Mouse (Mus musculus) CH12.LX (cell line): Measurements from ENCODE around the gene Otos.

Experiments
- CTCF ChIP-seq, 2 experiments: IDR thresholded peaks in 1 of 2; conservative IDR thresholded peaks in 1 of 2; 2 replicates each; pipeline ENCODE4 v1.5.1; 2011 to 2012; ENCODE audit warnings: low read depth in 2 of 2, low read length in 2 of 2, improper control_type of control experiment in 1 of 2, inconsistent platforms in 1 of 2, mild to moderate bottlenecking in 1 of 2, moderate library complexity in 1 of 2
- NELFE ChIP-seq: IDR thresholded peaks from 2 replicates; pipeline ENCODE4 v1.6.1; 2011; ENCODE audit warnings: low read depth, low read length, improper control_type of control experiment
- ZKSCAN1 ChIP-seq: IDR thresholded peaks from 2 replicates; pipeline ENCODE4 v1.6.1; 2012; ENCODE audit warnings: low read depth, inconsistent platforms, low read length, improper control_type of control experiment, borderline replicate concordance

DNA sequence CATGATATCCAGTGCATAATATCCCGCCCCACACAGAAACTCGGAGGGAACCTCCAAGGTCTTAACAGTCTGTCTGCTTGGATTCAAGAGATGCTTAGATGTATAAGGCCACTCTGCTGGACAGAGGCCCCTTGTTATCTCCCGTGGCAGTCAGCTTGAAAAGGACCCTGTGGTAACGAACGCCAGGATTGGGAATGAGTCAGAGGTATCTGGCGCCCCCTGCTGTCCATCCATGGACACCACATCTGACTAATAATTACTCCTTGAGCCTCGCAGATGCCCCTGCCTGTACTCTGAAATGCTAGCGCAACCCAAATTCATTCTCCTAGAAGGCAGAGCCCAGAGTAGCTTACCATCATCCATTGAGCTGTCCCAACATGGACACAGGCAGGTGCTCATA, 889 bp downstream of the Otos start:
- TF ChIP-seq ZKSCAN1 (no peak), NELFE (0 out of 2 replicates have a peak, but pooled peaks have one; percentile 23), CTCF (conservative IDR thresholded peaks at IDR 0.05 in 1 of 2, IDR thresholded peaks at IDR 0.05 in 1 of 2; ENCODE audit: low read depth in 2 of 2, low read length in 2 of 2) (peak; percentile 87 to 89)
